Mouse (Mus musculus) testis, adult 2 months (tissue): ENCODE data around the gene Vps53.

Experiments
- CTCF ChIP-seq: fragments of 200-500 bp; IDR thresholded peaks from 2 replicates; pipeline ENCODE4 v1.5.1; 2012; ENCODE audit warnings: low read depth, mild to moderate bottlenecking, inconsistent platforms, low read length, moderate library complexity; ENCODE audit not compliant: control insufficient read depth, insufficient read depth, insufficient replicate concordance
- POLR2A ChIP-seq: fragments of 200-500 bp; IDR thresholded peaks from 2 replicates; pipeline ENCODE4 v1.6.1; 2012; ENCODE audit warnings: low read depth, mild to moderate bottlenecking, inconsistent platforms, low read length, moderate library complexity; ENCODE audit not compliant: control insufficient read depth

- no peak for TF ChIP-seq POLR2A
- TF ChIP-seq CTCF: no peak
Measured at GRCm38 (mm10) chr11:76170207-76170606, 9.2 kb downstream of the Vps53 start.
